ENCODE assay signal across 10 mouse cellular contexts in genomic region chr4:127251963-127252585, GRCm38 (mm10). TPM values are rescaled to one million over a fixed set of nuclear protein-coding genes. Genes with fewer than 3 reads are reported as not detected.
DNase-seq lines count a peak whose midpoint lies in the region; ATAC-seq lines count a peak whose summit lies in the region.
"Had no signal": no experiment of that assay in that cellular context is flagged by ENCODE, and none has a peak within 500 bp of the region (broad histone marks: within the 10 kb centered on the region; RNA-seq: fewer than 3 reads in every experiment).

No protein-coding gene starts in this region.

- DNase-seq in adrenal gland, adult 2 months, result peak; percentile 91
- peak; percentile 82 to 84 for DNase-seq in heart, postnatal 36 days
- DNase-seq in liver, embryonic 13.5 days, result no peak
- DNase-seq in testis, postnatal 10 days (ENCODE audit: low spot score), result peak; percentile 72
- DNase-seq in spleen, adult 12 weeks (ENCODE audit: low spot score), result no peak

- WGBS in hindbrain, embryonic 15.5 days, result 51% methylated on average over 22 of the region's 22 CpGs
- WGBS in hindbrain, embryonic 12.5 days, result 66% methylated on average over 22 of the region's 22 CpGs
- WGBS in embryonic facial prominence, embryonic 15.5 days, result 47% methylated on average over 22 of the region's 22 CpGs
- 41% methylated on average over 22 of the region's 22 CpGs for WGBS in liver, embryonic 13.5 days (ENCODE audit: insufficient replicate concordance)

- H3K27ac ChIP-seq in hindbrain, embryonic 15.5 days (replicated peaks), result no peak overlapping the region
- H3K27ac ChIP-seq in hindbrain, embryonic 12.5 days, result no peak overlapping the region
- H3K27ac ChIP-seq in embryonic facial prominence, embryonic 15.5 days (replicated peaks), result 0 out of 2 replicates have a peak overlapping the region, but pooled peaks have one; percentile 2
- H3K27ac ChIP-seq in liver, embryonic 13.5 days, result no peak overlapping the region
- H3K27ac ChIP-seq: embryonic facial prominence, embryonic 12.5 days; liver, embryonic 14.5 days had no signal

- H3K27me3 ChIP-seq in hindbrain, embryonic 15.5 days, result no peaks in the 10 kb centered on the region
- H3K27me3 ChIP-seq in hindbrain, embryonic 12.5 days, result no peaks in the 10 kb centered on the region
- H3K27me3 ChIP-seq in embryonic facial prominence, embryonic 15.5 days, result no peaks in the 10 kb centered on the region
- no peaks in the 10 kb centered on the region for H3K27me3 ChIP-seq in liver, embryonic 13.5 days
- H3K27me3 ChIP-seq: embryonic facial prominence, embryonic 12.5 days had no signal

- no peak overlapping the region for H3K9ac ChIP-seq in hindbrain, embryonic 15.5 days
- no peak overlapping the region for H3K9ac ChIP-seq in hindbrain, embryonic 12.5 days
- no peak overlapping the region for H3K9ac ChIP-seq in embryonic facial prominence, embryonic 15.5 days
- no peak overlapping the region for H3K9ac ChIP-seq in liver, embryonic 13.5 days
- H3K9ac ChIP-seq: embryonic facial prominence, embryonic 12.5 days; liver, embryonic 14.5 days had no signal

- no peak overlapping the region for H3K4me3 ChIP-seq in hindbrain, embryonic 15.5 days
- no peak overlapping the region for H3K4me3 ChIP-seq in hindbrain, embryonic 12.5 days
- H3K4me3 ChIP-seq in embryonic facial prominence, embryonic 15.5 days (replicated peaks), result peak overlapping the region; percentile 8; the same call in 1 of the 2 replicates
- no peak overlapping the region for H3K4me3 ChIP-seq in liver, embryonic 13.5 days (replicated peaks)
- H3K4me3 ChIP-seq: embryonic facial prominence, embryonic 12.5 days had no signal

- intact Hi-C loops in heart, postnatal 36 days (cut with DNase I), result loop anchor here (2.0 kb wide), 1 partner anchor 27 kb away; no protein-coding TSS in a partner anchor

- H3K9me3 ChIP-seq in hindbrain, embryonic 15.5 days, result no peaks in the 10 kb centered on the region
- no peaks in the 10 kb centered on the region for H3K9me3 ChIP-seq in hindbrain, embryonic 12.5 days (replicated peaks)
- no peaks in the 10 kb centered on the region for H3K9me3 ChIP-seq in embryonic facial prominence, embryonic 15.5 days (replicated peaks)
- no peaks in the 10 kb centered on the region for H3K9me3 ChIP-seq in liver, embryonic 13.5 days (replicated peaks)
- H3K9me3 ChIP-seq: embryonic facial prominence, embryonic 12.5 days had no signal

- H3K4me1 ChIP-seq in hindbrain, embryonic 15.5 days (replicated peaks), result peaks cover 3% of the 10 kb centered on the region; the same call in 1 of the 2 replicates
- peaks cover 3% of the 10 kb centered on the region; the same call in 1 of the 2 replicates for H3K4me1 ChIP-seq in hindbrain, embryonic 12.5 days
- peaks cover 8% of the 10 kb centered on the region; the same call in 1 of the 2 replicates for H3K4me1 ChIP-seq in embryonic facial prominence, embryonic 15.5 days
- peaks cover 10% of the 10 kb centered on the region for H3K4me1 ChIP-seq in liver, embryonic 13.5 days (replicated peaks)
- H3K4me1 ChIP-seq: embryonic facial prominence, embryonic 12.5 days had no signal

- H3K4me2 ChIP-seq in hindbrain, embryonic 15.5 days, result peak overlapping the region; percentile 10; the same call in 1 of the 2 replicates
- no peak overlapping the region for H3K4me2 ChIP-seq in hindbrain, embryonic 12.5 days (replicated peaks)
- H3K4me2 ChIP-seq in embryonic facial prominence, embryonic 15.5 days (replicated peaks), result peak overlapping the region; percentile 36
- 0 out of 2 replicates have a peak overlapping the region, but pooled peaks have one; percentile 19 for H3K4me2 ChIP-seq in liver, embryonic 13.5 days
- H3K4me2 ChIP-seq: embryonic facial prominence, embryonic 12.5 days had no signal

- H3K36me3 ChIP-seq in hindbrain, embryonic 15.5 days, result peaks cover 11% of the 10 kb centered on the region
- H3K36me3 ChIP-seq in hindbrain, embryonic 12.5 days, result peaks cover 13% of the 10 kb centered on the region
- peaks cover 17% of the 10 kb centered on the region for H3K36me3 ChIP-seq in embryonic facial prominence, embryonic 15.5 days
- peaks cover 13% of the 10 kb centered on the region for H3K36me3 ChIP-seq in liver, embryonic 13.5 days

- ATAC-seq in hindbrain, embryonic 15.5 days (ENCODE audit: low FRiP score, low read depth), result peak; percentile 44; the same call in 1 of the 2 replicates
- no peak for ATAC-seq in hindbrain, embryonic 12.5 days (ENCODE audit: low FRiP score)
- 0 out of 2 replicates have a peak, but pooled peaks have one; percentile 8 for ATAC-seq in embryonic facial prominence, embryonic 15.5 days (ENCODE audit: insufficient number of reproducible peaks, low FRiP score, low TSS enrichment, low read depth)
- ATAC-seq in liver, embryonic 13.5 days (ENCODE audit: low read depth), result no peak

RNA-seq across cellular contexts. Expression of gene Smim12, which starts 8.5 kb away (rescaled TPM):
- polyA plus RNA-seq in hindbrain, embryonic 15.5 days (2015; fragmentation: Nextera tagmentation; extraction: Ambion mirVana), result 53.7 and 56.6 TPM in 2 replicates
- 44.7 and 50.6 TPM in 2 replicates for polyA plus RNA-seq in hindbrain, embryonic 12.5 days (2016; fragmentation: Nextera tagmentation; extraction: Ambion mirVana)
- 10 to 100 TPM; 50.4 to 68.0 TPM for total RNA-seq in adrenal gland, adult 2 months (2021)
- polyA plus RNA-seq in adrenal gland, adult 2 months (2012; rRNA removed), result 41.7 and 46.8 TPM in 2 replicates
- 47.5 and 55.4 TPM in 2 replicates for polyA plus RNA-seq in embryonic facial prominence, embryonic 15.5 days (2015; fragmentation: Nextera tagmentation; extraction: Ambion mirVana)
- total RNA-seq in heart, postnatal 36 days (2021), result 10 to 100 TPM; 48.8 to 52.1 TPM
- 29.1 and 33.0 TPM in 2 replicates for polyA plus RNA-seq in liver, embryonic 13.5 days (2015; fragmentation: Nextera tagmentation; extraction: Ambion mirVana)

Comparison
In these comparisons a context has a peak if more than half of its experiments do, and no peak if none do; other contexts are left out.
1. ATAC-seq: peak in hindbrain, embryonic 15.5 days (single experiment) and embryonic facial prominence, embryonic 15.5 days (single experiment); none in hindbrain, embryonic 12.5 days (single experiment) and liver, embryonic 13.5 days (single experiment).
2. DNase-seq: peak in adrenal gland, adult 2 months (single experiment), heart, postnatal 36 days (2 of 2) and testis, postnatal 10 days (single experiment); none in liver, embryonic 13.5 days (single experiment) and spleen, adult 12 weeks (single experiment).